Mouse (Mus musculus) leukemia stem cell, adult 10-12 weeks (primary cell): ENCODE results near the gene Chd3. TPM values are rescaled to one million over a fixed set of nuclear protein-coding genes. Genes with fewer than 3 reads are reported as not detected.

Experiments used
- polyA plus RNA-seq: library from polyadenylated mRNA; stranded (reverse); fragments of >175 nt; gene quantifications from 2 replicates; pipeline ENCODE4 v1.2.3, GENCODE M21; 2012; ENCODE audit warnings: low replicate concordance

The Chd3 gene
- 144 and 249 TPM in 2 replicates for polyA plus RNA-seq

DNA sequence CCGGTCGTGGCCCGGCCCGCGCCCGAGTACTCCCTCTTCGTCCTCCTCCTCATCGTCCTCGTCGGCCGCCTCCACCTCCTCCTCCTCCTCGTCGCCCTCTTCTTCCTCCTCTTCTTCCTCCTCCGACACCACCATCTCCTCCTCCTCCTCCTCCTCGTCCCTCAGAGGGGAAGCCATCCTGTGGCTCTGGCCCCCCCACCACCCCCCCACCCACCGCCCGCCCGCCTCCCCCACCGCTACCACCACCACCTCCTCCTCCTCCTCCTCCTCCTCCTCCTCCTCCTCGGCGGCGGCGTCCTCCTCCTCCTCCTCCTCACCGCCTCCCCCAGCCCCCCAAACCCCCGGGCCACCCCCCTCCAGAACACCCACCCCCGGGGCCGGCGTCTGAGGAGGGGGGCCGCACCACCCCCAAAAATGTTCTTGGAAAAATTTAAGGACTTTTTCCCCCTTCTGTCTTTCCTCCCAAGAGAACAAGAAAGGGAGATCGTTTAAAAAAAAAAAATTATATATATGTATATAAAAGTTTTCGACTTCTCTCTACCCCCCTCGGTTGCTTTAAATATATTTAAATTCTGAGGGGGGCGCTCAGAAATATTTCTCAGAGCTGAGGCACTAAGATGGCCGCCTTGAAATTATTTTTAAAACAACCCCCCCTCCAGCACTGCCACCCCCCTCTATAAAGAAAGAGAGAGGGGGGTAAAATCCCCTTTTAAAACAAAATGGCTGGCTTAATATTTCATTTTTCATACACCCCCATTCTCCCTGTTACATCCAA is at the start of gene Chd3:
Gene Chd3, minus strand, starts transcription at position 192 of the 775 bp plus-strand sequence.

DNA sequence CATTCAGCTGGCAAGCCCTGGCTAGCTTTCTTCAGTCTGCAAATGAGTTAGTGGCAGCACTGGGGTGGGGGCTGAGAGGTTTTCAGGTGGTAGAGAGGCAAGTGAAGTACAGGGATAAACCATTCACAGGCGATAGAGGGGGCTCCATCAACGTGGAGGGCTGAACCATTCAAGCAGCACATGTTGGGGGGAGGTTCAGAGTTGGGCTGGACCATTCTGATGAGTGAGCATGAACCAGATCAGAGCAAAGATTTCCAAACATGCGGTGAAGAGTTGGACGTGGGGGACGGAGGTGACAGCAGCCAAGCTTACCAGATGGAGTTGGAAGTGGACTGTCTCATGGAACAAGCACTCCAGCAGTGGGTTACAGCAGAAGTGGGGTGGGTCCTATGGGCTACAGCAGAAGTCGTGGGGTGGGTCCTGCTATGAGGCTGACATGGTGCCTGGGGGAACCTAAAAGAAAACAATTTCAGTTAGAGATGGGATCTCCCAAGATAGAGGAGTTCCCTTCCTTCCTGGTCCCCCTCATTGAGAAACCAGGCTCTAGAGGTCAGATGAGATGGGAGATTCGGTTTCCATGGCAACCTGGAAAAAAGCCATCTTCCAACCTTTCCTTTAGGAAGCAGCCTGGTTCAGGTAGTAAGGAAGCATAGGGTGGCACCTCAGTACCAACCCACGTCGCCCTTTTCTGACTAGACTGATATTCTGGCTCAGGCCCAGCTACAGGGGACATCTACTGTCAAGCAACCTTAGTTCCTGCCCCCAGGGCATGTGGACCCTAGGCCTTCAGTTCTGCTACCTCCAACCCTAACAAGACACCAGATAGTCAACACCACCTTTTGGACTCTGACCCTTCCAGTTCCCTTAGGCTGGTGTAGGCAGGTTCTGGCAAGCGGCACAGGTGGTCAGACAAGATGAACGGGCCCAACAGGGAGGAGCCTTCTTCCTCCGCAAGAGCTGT is 44.3 kb upstream of the Chd3 start, which contains the start of gene Kdm6b:
Gene Kdm6b, minus strand, starts transcription at position 455 of the 961 bp plus-strand sequence.

DNA sequence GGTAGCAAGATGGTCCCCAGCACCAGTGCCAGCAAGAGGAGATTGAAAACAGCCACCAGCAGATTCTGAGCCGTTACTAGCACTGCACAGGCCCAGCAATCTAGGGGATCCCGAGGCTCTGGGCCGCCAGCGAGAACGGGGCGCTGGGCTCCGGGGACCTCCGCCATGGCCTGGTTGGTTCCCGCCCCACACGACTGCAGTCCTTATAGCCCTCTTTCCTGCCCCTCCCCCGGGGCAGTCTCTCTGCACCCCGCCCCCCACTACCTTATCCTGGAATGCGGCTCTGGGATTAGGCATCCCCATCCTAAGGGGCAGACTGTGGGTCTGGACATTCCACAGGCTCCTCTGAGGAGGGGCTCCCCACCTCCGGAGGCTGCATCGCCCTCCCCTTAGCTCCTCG is 28.9 kb upstream of the Chd3 start, which contains the start of gene Tmem88:
Gene Tmem88, minus strand, starts transcription at position 176 of the 400 bp plus-strand sequence.

DNA sequence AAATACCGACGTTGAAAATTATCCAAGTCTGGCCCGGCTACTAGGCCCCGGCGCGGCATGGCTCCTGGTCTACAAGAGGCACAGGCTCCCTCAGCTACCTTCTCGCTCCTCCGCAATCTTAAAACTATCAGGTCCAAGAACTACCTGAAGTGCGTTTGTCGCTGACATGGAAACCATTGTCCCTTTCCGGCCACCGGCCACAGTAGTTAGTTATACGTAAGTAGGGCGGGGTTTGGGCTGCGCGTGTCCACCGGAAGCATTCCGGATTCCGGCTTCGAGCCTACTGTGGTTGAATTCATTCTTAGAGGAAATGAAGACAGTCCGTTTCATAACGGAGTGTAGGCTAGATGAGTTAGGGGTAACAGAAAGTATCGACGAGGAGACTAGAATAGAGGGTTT is 26.0 kb upstream of the Chd3 start, which contains the start of the genes Naa38 and Cyb5d1:
Gene Naa38, plus strand, starts transcription at position 253 of the 399 bp plus-strand sequence.
Gene Cyb5d1, minus strand, starts transcription at position 397 of the 399 bp plus-strand sequence.

DNA sequence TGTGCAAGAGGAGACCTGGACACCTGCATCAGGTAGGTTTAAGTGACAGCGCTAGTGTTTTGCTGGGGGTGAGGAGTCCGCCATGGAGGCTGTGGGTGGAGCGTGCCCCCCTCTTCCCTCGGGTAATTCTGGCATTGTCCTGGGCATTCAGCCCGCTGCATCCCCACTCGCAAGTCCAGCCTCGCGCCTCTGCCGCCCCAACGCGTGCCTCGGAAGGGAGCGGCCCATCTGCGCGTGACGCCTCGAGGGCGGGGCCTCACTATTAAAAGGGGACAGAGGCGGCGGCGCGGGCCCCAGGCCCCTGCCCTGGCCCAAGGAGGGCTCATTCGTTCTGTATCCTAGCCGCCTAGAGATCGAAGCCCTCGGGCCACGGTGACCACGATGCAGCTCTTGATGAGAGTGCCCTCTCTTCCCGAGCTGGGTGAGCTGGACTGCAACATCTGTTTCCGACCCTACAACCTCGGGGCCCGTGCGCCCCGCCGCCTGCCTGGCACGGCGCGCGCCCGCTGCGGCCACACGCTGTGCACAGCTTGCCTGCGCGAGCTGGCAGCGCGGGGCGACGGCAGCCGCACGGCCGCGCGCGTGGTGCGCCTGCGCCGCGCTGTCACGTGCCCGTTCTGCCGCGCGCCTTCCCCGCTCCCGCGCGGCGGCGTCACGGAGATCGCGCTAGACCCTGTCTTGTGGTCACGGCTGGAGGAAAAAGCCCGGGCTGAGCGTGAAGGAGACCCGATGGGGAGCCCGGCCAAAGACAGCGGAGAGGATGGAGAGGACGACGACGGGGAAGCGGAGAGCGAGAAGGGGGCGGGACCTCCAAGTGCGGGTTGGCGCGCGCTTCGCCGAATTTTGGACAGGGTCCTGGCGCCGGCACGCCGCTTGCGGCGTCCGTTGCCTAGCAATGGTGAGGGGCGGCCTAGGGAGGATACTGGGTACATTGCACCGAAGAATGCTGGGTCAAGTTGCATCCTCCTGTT is 28.8 kb downstream of the Chd3 start, which contains the start of gene Rnf227:
Gene Rnf227, plus strand, starts transcription at position 301 of the 971 bp plus-strand sequence.

DNA sequence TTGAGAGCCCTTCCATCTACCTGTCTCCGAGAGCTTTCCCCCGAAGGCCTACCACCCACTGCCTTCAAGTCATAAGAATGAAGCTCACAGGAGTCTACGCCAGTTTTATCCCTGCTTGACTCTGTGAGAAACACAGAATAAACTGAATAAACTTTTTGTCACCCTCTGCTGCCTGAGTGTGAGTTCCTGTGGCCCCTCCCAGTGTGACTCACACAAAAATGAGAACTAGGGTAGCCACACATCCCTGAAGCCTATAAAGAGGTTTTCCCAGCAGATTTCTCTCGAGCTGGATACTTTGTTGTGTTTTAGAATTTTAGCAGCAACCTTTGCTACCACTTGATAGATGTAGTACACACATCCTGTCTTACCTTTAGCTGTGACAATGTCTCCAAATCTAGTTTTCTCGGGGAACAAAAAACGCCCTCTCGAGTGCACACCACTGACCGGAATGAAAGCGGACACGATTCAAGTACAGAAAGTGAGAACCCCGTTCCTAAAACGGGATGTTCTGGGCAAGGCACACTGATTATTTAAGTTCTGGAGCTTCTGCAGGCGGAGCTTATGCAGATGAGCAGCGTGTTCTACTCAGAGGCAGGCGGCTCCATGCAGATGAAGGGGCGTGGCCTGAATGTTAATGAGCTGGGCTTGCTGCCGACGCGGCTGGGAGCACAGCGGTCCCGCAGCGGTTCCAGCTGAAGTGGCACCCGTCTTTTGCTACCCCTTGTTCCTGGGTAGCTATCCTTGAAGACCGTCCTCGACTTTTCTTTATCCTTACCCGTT is 43.4 kb downstream of the Chd3 start, which contains the start of gene Kcnab3:
Gene Kcnab3, plus strand, starts transcription at position 631 of the 780 bp plus-strand sequence.

DNA sequence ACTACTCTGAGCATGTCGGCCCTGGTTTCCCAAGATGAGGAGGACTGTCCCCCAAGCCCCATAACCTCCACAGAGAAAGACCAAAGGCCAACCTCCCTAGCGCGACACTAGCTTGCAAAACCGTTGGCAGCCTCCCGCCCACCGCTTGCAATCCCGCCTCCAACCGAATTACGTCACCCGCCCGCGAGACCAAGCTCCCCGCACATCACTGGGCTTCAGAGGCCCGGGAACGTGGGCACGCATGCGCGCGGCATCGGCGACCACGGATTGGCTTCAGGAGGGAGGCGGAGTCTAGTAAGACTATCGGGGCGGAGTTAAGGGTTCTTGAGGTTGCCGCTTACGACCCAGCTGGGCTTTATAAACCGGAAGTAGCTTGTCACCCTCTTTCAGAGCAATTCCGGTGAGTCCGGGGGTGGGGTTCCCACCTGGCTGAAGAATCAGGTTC is 45.5 kb downstream of the Chd3 start, which contains the start of the genes Cntrob and Trappc1:
Gene Cntrob, minus strand, starts transcription at position 109 of the 445 bp plus-strand sequence.
Gene Trappc1, plus strand, starts transcription at position 314 of the 445 bp plus-strand sequence.

Other genes starting within 250 kb of the Chd3 start
- 0.37 TPM in 1 of 2 replicates, not detected in the other for gene Hes7, start 249.0 kb downstream of the Chd3 start, polyA plus RNA-seq
- gene 9130213A22Rik, start 246.8 kb downstream of the Chd3 start, polyA plus RNA-seq, result not detected in 2 replicates
- not detected in 2 replicates for gene Aloxe3, start 243.5 kb downstream of the Chd3 start, polyA plus RNA-seq
- gene Alox12b, start 212.4 kb downstream of the Chd3 start, polyA plus RNA-seq, result not detected in 2 replicates
- gene Alox8, start 171.6 kb downstream of the Chd3 start, polyA plus RNA-seq, result 0.09 and 0.28 TPM in 2 replicates
- gene Gucy2e, start 132.4 kb downstream of the Chd3 start, polyA plus RNA-seq, result 0.02 TPM in 1 of 2 replicates, not detected in the other
- gene Cntrob, start 45.6 kb downstream of the Chd3 start, polyA plus RNA-seq, result 20.6 and 44.9 TPM in 2 replicates
- 2.2 and 6.8 TPM in 2 replicates for gene Trappc1, start 45.4 kb downstream of the Chd3 start, polyA plus RNA-seq
- gene Kcnab3, start 43.1 kb downstream of the Chd3 start, polyA plus RNA-seq, result 0.11 and 0.39 TPM in 2 replicates
- gene Rnf227, start 28.9 kb downstream of the Chd3 start, polyA plus RNA-seq, result 1.0 and 2.3 TPM in 2 replicates
- 59.8 and 78.6 TPM in 2 replicates for gene Naa38, start 26.1 kb upstream of the Chd3 start, polyA plus RNA-seq
- 1.7 and 8.7 TPM in 2 replicates for gene Cyb5d1, start 26.2 kb upstream of the Chd3 start, polyA plus RNA-seq
- 0.69 and 2.1 TPM in 2 replicates for gene Tmem88, start 28.8 kb upstream of the Chd3 start, polyA plus RNA-seq
- 73.8 and 92.1 TPM in 2 replicates for gene Kdm6b, start 44.3 kb upstream of the Chd3 start, polyA plus RNA-seq
- gene Dnah2, start 179.7 kb upstream of the Chd3 start, polyA plus RNA-seq, result 0.02 and 0.19 TPM in 2 replicates
- gene Efnb3, start 190.8 kb upstream of the Chd3 start, polyA plus RNA-seq, result 1.6 and 2.7 TPM in 2 replicates
- 6.9 and 45.7 TPM in 2 replicates for gene Wrap53, start 210.8 kb upstream of the Chd3 start, polyA plus RNA-seq
- 119 and 129 TPM in 2 replicates for gene Trp53, start 211.0 kb upstream of the Chd3 start, polyA plus RNA-seq
- gene Atp1b2, start 236.5 kb upstream of the Chd3 start, polyA plus RNA-seq, result 171 and 259 TPM in 2 replicates
- not detected in 2 replicates for gene Shbg, start 248.5 kb upstream of the Chd3 start, polyA plus RNA-seq